Mouse (Mus musculus) lung, embryonic 15.5 days (tissue): ENCODE data around the gene Vmn1r202. TPM values are rescaled to one million over a fixed set of nuclear protein-coding genes. Genes with fewer than 3 reads are reported as not detected.
"Not testable (repeated sequence)": the region's sequence is repeated elsewhere in the genome, so short reads cannot be mapped to it uniquely, and the experiment has no call there.

Source experiments
- ATAC-seq: fragments of 200-750 bp; cut with Nextera tagmentation; 2 replicates; pipeline ENCODE4 v1.8.0; 2017; ENCODE audit warnings: moderate number of reproducible peaks, borderline replicate concordance; ENCODE audit not compliant: low FRiP score, low TSS enrichment; ENCODE audit errors: extremely low read depth
- H3K27ac ChIP-seq: fragments of 300-500 bp; sonication (generic); 2 replicates; pipeline ENCODE4 v1.5.1; 2015; ENCODE audit warnings: moderate library complexity, mild to moderate bottlenecking, inconsistent platforms
- H3K27me3 ChIP-seq: fragments of 300-500 bp; sonication (generic); 2 replicates; pipeline ENCODE4 v1.6.1; 2015; ENCODE audit warnings: inconsistent platforms
- H3K36me3 ChIP-seq: fragments of 300-500 bp; sonication (generic); 2 replicates; pipeline ENCODE4 v1.6.1; 2015; ENCODE audit warnings: inconsistent platforms
- H3K4me1 ChIP-seq: fragments of 300-500 bp; sonication (generic); 2 replicates; pipeline ENCODE4 v1.6.1; 2015; ENCODE audit warnings: inconsistent platforms
- H3K4me2 ChIP-seq: fragments of 300-500 bp; sonication (generic); 2 replicates; pipeline ENCODE4 v1.6.1; 2015; ENCODE audit warnings: inconsistent platforms, mild to moderate bottlenecking, moderate library complexity
- H3K4me3 ChIP-seq: fragments of 300-500 bp; sonication (generic); 2 replicates; pipeline ENCODE4 v1.5.1; 2015; ENCODE audit warnings: mild to moderate bottlenecking, inconsistent platforms
- H3K9ac ChIP-seq: fragments of 300-500 bp; sonication (generic); 2 replicates; pipeline ENCODE4 v1.6.1; 2015; ENCODE audit warnings: inconsistent platforms
- H3K9me3 ChIP-seq: fragments of 300-500 bp; sonication (generic); 2 replicates; pipeline ENCODE4 v1.6.1; 2016; ENCODE audit warnings: inconsistent platforms
- WGBS: fragments of 180-500 bp; shearing (Covaris S2); methylation state at CpG from one replicate; pipeline ENCODE4 v1.1.7; 2015; 5-methylcytosine and 5-hydroxymethylcytosine counted together
- polyA plus RNA-seq: library from polyadenylated mRNA; unstranded; fragments of >200 nt; fragmentation: Nextera tagmentation; extraction: Ambion mirVana; gene quantifications from 2 replicates; pipeline ENCODE4 v1.2.1, GENCODE M21; 2015

Gene Vmn1r202
- not detected in 2 replicates for polyA plus RNA-seq

DNA sequence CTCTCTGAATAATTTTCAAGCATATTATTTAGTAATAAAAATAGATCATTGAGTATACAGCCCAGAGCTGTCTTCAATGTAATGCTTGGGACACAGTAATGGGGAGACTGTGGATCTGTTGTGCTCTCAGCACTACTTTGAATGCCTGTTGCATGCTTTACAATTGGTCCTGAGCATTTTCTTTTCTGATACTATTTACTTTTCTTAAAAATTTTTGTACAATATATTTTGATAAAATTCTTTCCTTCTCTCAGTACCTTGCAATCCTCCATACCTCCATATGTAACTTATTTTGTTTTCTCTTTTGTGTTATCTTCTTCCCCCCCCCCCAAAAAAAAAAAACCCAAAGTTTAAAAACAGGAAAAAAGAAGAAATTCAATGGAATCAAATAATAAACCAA, at the start of gene Vmn1r202:
TSS of gene Vmn1r202 (minus strand) at position 101 of the 400 bp plus-strand sequence.
- Histone ChIP-seq H3K27ac (no peak within 1 kb of the TSS), H3K9ac (no peak within 1 kb of the TSS), H3K4me1 (no peaks in the 10 kb centered on the region), H3K36me3 (no peaks in the 10 kb centered on the region), H3K4me3 (no peak within 1 kb of the TSS), H3K27me3 (no peaks in the 10 kb centered on the region), H3K4me2 (no peak within 1 kb of the TSS), H3K9me3 (no peaks in the 10 kb centered on the region)
- ATAC-seq: no peak

DNA sequence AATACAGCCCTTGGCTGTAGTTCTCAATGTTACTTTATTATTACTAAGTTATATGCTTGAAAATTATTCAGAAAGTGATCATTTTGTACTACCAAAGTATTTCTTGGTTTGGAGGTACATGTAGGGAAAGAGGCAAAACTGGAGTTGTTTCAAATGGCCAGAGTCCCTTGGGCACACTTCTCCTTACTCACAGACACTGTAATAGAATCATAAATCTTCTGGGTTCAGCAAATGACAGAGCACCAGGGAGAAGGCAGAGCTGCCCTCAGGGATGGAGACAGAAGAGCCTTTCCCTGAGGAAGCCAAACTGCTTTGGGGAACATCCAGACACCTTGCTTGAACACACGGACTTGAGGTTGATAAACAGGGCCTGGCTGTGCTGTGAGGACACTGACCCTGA, 47.7 kb upstream of the Vmn1r202 start, which contains the start of gene Vmn1r204:
TSS of gene Vmn1r204 (plus strand) at position 301 of the 400 bp plus-strand sequence.
- not testable (repeated sequence) for H3K4me2 ChIP-seq, H3K9ac ChIP-seq, H3K27ac ChIP-seq, H3K36me3 ChIP-seq, H3K4me1 ChIP-seq, H3K4me3 ChIP-seq, H3K9me3 ChIP-seq, H3K27me3 ChIP-seq, ATAC-seq
- WGBS: 60% methylated on average over 1 of the region's 1 CpGs

DNA sequence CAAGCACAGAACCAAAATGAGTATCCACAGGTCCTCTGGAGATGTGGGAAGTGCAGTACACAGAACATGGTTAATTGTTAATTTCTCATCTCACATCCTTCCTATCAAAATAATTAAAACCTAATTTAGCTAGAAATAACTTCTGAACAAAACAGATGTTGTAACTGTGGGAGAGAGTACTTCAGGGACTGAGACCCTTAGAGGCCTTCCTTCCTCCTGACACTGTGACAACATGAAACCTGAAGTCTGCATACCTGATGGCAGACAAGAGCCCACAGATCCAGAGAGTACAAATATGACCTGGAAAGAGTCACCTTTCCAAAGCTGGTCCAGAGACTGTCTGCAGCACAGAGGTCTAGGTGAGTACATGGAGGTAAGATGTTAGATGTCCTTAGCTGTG, 12.6 kb upstream of the Vmn1r202 start, which contains the start of gene Vmn1r203:
TSS of gene Vmn1r203 (plus strand) at position 301 of the 400 bp plus-strand sequence.
- Histone ChIP-seq H3K4me2 (no peak within 1 kb of the TSS), H3K27ac (no peak within 1 kb of the TSS), H3K36me3 (no peaks in the 10 kb centered on the region), H3K9ac (no peak within 1 kb of the TSS), H3K9me3 (no peaks in the 10 kb centered on the region), H3K27me3 (no peaks in the 10 kb centered on the region), H3K4me1 (no peaks in the 10 kb centered on the region), H3K4me3 (no peak within 1 kb of the TSS)
- no peak for ATAC-seq

DNA sequence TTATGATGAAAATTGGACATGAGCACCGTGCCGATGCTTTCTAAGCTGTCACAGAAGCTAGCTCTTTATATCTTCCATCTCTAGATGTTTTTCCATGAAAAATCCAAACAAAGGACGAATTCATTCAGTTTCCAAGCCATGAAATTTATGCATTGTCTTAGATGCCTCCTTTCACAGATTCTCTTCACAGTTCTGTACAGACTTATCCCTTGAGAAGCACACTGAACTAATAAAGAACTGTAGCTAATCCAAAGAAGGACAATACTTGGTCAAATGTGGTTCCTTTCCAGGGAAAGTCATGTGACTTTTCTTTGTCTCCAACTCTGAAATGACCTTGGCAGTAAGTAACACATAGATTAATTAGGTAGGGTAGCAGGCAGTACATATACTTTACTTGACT, 2.8 kb downstream of the Vmn1r202 start:
- Histone ChIP-seq H3K27me3 (no peaks in the 10 kb centered on the region), H3K4me3 (no peak overlapping the region), H3K4me1 (no peaks in the 10 kb centered on the region), H3K9me3 (no peaks in the 10 kb centered on the region), H3K36me3 (no peaks in the 10 kb centered on the region), H3K9ac (no peak overlapping the region), H3K4me2 (no peak overlapping the region), H3K27ac (no peak overlapping the region)
- 68% methylated on average over 3 of the region's 3 CpGs for WGBS
- no peak for ATAC-seq

DNA sequence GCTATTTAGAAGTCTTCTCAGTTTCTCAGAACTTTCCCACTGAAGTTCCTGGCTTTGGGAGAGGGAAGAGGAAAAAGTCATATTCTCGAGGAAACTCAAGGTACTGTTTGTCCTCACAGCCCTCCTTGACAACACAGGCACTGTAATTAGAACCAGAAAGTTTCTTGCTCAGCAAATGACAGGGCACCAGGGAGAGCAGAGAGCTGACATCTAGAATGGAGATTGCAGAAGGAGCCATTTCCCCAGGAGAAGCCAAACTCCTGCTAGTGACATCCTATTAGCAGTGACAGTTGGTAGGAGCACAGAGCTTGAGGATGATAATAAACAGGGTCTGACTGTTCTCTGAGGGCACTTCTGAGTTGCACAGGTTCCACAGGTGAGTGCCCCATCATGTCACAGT, 33.6 kb downstream of the Vmn1r202 start, which contains the start of gene Vmn1r201:
TSS of gene Vmn1r201 (plus strand) at position 301 of the 400 bp plus-strand sequence.
- Histone ChIP-seq H3K27me3 (no peaks in the 10 kb centered on the region), H3K36me3 (no peaks in the 10 kb centered on the region), H3K4me2 (no peak within 1 kb of the TSS), H3K4me1 (no peaks in the 10 kb centered on the region), H3K9ac (no peak within 1 kb of the TSS), H3K27ac (no peak within 1 kb of the TSS), H3K9me3 (no peaks in the 10 kb centered on the region), H3K4me3 (no peak within 1 kb of the TSS)
- ATAC-seq: no peak
- WGBS: 35% methylated on average over 1 of the region's 1 CpGs

DNA sequence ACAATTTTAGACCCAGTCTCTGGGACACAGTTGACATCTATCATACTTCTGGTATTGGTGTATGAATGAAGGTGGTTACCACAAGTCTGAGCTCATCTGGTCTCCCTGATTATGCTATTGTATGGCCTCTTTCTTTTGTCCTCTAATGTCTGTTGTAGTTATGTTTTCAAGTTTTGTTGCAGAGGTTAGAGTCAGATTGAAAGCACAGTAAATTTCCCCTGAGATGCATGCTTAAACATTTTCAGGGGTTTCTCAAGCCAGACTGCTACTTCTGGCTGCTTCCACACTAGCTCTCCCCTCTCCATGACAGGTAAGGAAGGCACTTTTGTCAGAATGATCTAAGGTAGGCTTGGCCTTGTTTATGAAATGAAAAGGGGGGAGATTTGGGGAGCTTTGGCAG, 50.0 kb downstream of the Vmn1r202 start:
- no peaks in the 10 kb centered on the region for H3K9me3 ChIP-seq
- H3K36me3 ChIP-seq: no peaks in the 10 kb centered on the region
- ATAC-seq: no peak
- H3K27me3 ChIP-seq: no peaks in the 10 kb centered on the region
- no peak overlapping the region for H3K9ac ChIP-seq
- no peak overlapping the region for H3K4me3 ChIP-seq
- no peaks in the 10 kb centered on the region for H3K4me1 ChIP-seq
- no peak overlapping the region for H3K4me2 ChIP-seq
- no peak overlapping the region for H3K27ac ChIP-seq

Other genes starting within 250 kb of the Vmn1r202 start
- gene Vmn1r195, start 234.9 kb downstream of the Vmn1r202 start, polyA plus RNA-seq: not detected in 2 replicates
- gene Vmn1r196, start 215.5 kb downstream of the Vmn1r202 start, polyA plus RNA-seq: not detected in 2 replicates
- not detected in 2 replicates for gene Vmn1r197, start 180.8 kb downstream of the Vmn1r202 start, polyA plus RNA-seq
- not detected in 2 replicates for gene Vmn1r198, start 155.0 kb downstream of the Vmn1r202 start, polyA plus RNA-seq
- not detected in 2 replicates for gene Vmn1r199, start 125.6 kb downstream of the Vmn1r202 start, polyA plus RNA-seq
- gene Vmn1r200, start 115.0 kb downstream of the Vmn1r202 start, polyA plus RNA-seq: not detected in 2 replicates
- not detected in 2 replicates for gene Vmn1r201, start 33.5 kb downstream of the Vmn1r202 start, polyA plus RNA-seq
- gene Vmn1r203, start 12.7 kb upstream of the Vmn1r202 start, polyA plus RNA-seq: not detected in 2 replicates
- not detected in 2 replicates for gene Vmn1r204, start 47.8 kb upstream of the Vmn1r202 start, polyA plus RNA-seq
- not detected in 2 replicates for gene Vmn1r205, start 87.6 kb upstream of the Vmn1r202 start, polyA plus RNA-seq
- not detected in 2 replicates for gene Vmn1r206, start 118.9 kb upstream of the Vmn1r202 start, polyA plus RNA-seq
- not detected in 2 replicates for gene Vmn1r207-ps, start 224.2 kb upstream of the Vmn1r202 start, polyA plus RNA-seq